Mouse (Mus musculus) adrenal gland, adult (tissue): ENCODE measurements at regions not wholly inside any gene's neighbourhood (a gene's known extent, or its start where the extent isn't known, plus 50 kb on each side); places are given as distances from the start of the nearest gene placed in this dataset.

Experiments used
- DNase-seq, 2 experiments: peaks; one replicate each; pipeline ENCODE4 v3.0.0; 2022 to 2023; ENCODE audit warnings: low spot score in 1 of 2; ENCODE audit not compliant: inconsistent age in 2 of 2

DNA sequence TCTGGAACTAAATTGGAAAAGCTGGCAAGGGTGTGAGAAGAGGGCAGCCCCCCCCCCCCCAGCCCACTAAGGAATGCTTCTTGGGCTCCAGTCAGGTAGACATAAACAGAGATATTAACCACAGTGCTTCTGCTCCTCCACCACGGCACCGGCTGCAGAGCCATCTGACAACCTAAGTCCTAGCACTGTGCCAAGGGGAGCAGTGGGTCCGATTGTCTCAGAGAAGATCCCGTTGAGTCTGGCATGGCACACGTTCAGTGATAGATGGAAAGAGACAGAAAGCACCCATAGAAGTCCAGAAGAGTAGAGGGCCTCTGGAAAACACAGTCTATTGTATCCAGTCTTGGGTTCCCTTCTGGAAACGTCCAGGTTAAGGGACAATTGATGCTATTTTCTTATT lies 241.4 kb upstream of the Arglu1 start:
- no peak for DNase-seq

GRCm38 (mm10) chr8:8928074-8928862 lies 237.9 kb upstream of the Arglu1 start:
- DNase-seq = no peak

GRCm38 (mm10) chr8:8921446-8921845 lies 231.1 kb upstream of the Arglu1 start:
- no peak for DNase-seq

GRCm38 (mm10) chr8:8919582-8920503 lies 229.5 kb upstream of the Arglu1 start:
- DNase-seq = no peak

DNA sequence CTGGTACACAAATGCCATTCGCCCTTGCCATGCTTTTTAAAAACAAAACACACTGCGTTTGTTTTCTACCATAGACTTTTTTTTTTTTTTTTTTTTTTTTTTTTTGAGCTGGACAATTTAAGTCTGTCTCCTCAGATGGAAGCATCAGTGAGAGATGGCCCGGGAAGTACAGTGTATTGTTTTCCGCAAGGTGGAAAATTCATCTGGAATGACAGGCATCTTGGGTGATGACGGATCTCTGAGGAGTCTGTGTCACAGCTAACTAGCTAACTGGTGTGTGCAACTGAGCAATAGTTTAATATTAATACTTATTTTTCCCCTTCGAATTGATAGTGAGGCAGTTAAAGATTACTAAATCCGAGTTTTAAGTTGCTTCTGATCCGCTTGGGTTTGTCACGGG lies 228.7 kb upstream of the Arglu1 start:
- DNase-seq = no peak

- no peak for DNase-seq
Observed at GRCm38 (mm10) chr8:8907478-8908165, 217.3 kb upstream of the Arglu1 start.

DNA sequence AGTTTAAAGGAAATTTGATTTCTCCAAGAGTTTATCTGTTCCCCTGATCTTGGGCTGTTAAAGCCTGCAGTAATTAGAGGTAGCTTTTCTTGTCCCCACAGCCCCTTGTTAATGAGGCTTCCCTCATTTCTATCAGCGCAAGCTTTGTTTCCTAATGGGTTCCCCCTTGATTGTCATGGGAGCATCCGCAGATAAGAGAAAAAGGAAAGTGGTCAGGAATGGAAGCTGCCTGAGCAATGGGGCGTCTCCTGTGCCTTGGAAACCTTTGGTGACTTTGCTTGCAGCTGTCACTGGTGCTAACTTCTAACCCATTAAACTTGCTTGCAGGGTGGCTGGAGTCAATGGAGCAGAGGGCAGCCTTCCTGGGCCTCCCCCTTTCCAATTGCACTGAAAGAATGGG lies 202.7 kb upstream of the Arglu1 start:
- no peak for DNase-seq

GRCm38 (mm10) chr8:8877286-8877685 lies 187.0 kb upstream of the Arglu1 start:
- DNase-seq = no peak

DNA sequence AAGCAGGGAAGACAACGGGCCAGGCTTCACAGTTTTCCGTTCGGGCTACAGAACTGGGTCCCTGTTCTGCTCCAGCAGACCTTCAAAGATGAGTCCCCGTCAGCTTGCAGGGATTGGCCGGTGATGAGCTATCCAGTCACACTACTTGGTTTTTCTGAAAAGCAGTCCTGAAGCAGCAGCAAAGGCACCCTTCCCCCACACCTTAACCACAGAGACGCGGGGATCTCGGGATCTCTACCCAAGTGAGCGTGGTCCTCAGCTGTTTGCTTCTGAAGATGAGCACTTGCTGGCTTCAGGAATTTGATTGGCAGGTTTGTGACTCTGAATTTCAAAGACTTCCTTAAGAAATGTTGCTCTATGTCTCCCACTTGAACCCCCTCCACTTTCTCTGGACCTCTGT lies 186.6 kb upstream of the Arglu1 start:
- DNase-seq = no peak

GRCm38 (mm10) chr8:8876469-8876868 lies 186.1 kb upstream of the Arglu1 start:
- no peak for DNase-seq

GRCm38 (mm10) chr8:8871938-8872337 lies 181.6 kb upstream of the Arglu1 start:
- no peak for DNase-seq

GRCm38 (mm10) chr8:8871039-8871438 lies 180.7 kb upstream of the Arglu1 start:
- no peak for DNase-seq

GRCm38 (mm10) chr8:8870487-8870886 lies 180.2 kb upstream of the Arglu1 start:
- DNase-seq = no peak

DNA sequence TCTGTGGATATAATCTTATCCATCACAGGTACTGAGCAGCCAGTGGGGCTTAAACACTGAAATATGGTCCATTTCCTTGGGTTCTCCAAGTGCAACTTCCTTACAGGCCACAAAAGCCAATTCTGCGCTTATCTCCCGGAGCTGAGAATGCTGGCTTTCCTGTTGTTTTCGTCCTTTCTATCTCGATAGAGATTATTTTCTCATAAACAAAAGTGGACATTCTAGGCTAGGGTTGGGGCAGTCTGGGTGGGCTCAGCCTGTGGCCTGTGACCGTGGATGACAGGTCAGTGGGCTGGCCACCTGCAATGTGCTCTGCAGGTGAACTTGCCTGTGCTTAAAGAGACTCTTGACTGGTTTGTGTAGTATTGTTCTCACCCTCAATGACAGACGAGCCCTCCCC lies 179.0 kb upstream of the Arglu1 start:
- DNase-seq = no peak

DNA sequence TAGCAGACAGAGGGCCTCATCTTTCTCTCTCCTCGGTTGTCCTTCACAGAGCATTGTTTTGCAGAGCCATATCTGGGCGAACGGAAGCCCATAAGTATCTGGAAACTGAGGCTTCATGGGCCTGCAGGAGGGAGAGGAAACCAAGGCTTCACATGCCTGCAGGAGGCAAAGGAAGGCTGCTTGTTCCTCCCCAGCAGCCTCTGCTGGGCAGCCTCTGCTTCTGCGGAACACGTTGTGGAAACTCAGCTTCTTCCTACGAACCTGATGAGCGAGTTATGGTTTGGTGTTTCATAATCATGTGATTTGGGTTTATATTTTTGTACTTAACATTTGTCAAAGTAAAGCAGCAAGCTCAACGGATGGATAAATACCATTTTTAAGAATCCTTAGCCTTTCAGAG lies 177.6 kb upstream of the Arglu1 start:
- DNase-seq = no peak

- DNase-seq = peak in 1 of 2 experiments; percentile 24
Observed at GRCm38 (mm10) chr8:8867126-8867777, 176.9 kb upstream of the Arglu1 start.

GRCm38 (mm10) chr8:8862767-8863166 lies 172.4 kb upstream of the Arglu1 start:
- DNase-seq = no peak

GRCm38 (mm10) chr8:8861331-8861940 lies 171.1 kb upstream of the Arglu1 start:
- DNase-seq = no peak

- DNase-seq = no peak
Observed at GRCm38 (mm10) chr8:8858636-8859035, 168.3 kb upstream of the Arglu1 start.

GRCm38 (mm10) chr8:8852656-8853366 lies 162.5 kb upstream of the Arglu1 start:
- no peak for DNase-seq
